Mouse (Mus musculus) left cerebral cortex, adult 9 months (tissue): Measurements from ENCODE around the gene Tm9sf3.
"Not testable (repeated sequence)": the region's sequence is repeated elsewhere in the genome, so short reads cannot be mapped to it uniquely, and the experiment has no call there.

ENCODE experiments used
- DNase-seq, 2 experiments: peaks; one replicate each; pipeline ENCODE4 v3.0.0; 2022; ENCODE audit warnings: low spot score in 2 of 2

Gene Tm9sf3

GRCm38 (mm10) chr19:41263630-41264295 lies at the start of gene Tm9sf3:
Tm9sf3 (minus strand) TSS chr19:41263997.
- peak; percentile 66 to 82 for DNase-seq

- DNase-seq, result not testable (repeated sequence)
Observed at GRCm38 (mm10) chr19:41312587-41312986, 48.8 kb upstream of the Tm9sf3 start.

- DNase-seq, result no peak
Observed at GRCm38 (mm10) chr19:41312027-41312426, 48.2 kb upstream of the Tm9sf3 start.

GRCm38 (mm10) chr19:41310971-41311703 lies 47.3 kb upstream of the Tm9sf3 start:
- peak in 1 of 2 experiments; percentile 13 for DNase-seq

GRCm38 (mm10) chr19:41303933-41304332 lies 40.1 kb upstream of the Tm9sf3 start:
- DNase-seq, result no peak

- DNase-seq, result no peak
Observed at GRCm38 (mm10) chr19:41303433-41303832, 39.6 kb upstream of the Tm9sf3 start.

GRCm38 (mm10) chr19:41301856-41302255 lies 38.1 kb upstream of the Tm9sf3 start:
- no peak for DNase-seq

GRCm38 (mm10) chr19:41299446-41299845 lies 35.6 kb upstream of the Tm9sf3 start:
- no peak for DNase-seq

- no peak for DNase-seq
Observed at GRCm38 (mm10) chr19:41290952-41291619, 27.3 kb upstream of the Tm9sf3 start.

GRCm38 (mm10) chr19:41288568-41288967 lies 24.8 kb upstream of the Tm9sf3 start:
- no peak for DNase-seq

- DNase-seq, result no peak
Observed at GRCm38 (mm10) chr19:41287224-41287623, 23.4 kb upstream of the Tm9sf3 start.

GRCm38 (mm10) chr19:41284515-41284914 lies 20.7 kb upstream of the Tm9sf3 start:
- DNase-seq, result no peak

- DNase-seq, result no peak
Observed at GRCm38 (mm10) chr19:41282718-41283117, 18.9 kb upstream of the Tm9sf3 start.

- no peak for DNase-seq
Observed at GRCm38 (mm10) chr19:41282216-41282615, 18.4 kb upstream of the Tm9sf3 start.

- DNase-seq, result no peak
Observed at GRCm38 (mm10) chr19:41279724-41280244, 16.0 kb upstream of the Tm9sf3 start.

GRCm38 (mm10) chr19:41278606-41279005 lies 14.8 kb upstream of the Tm9sf3 start:
- DNase-seq, result no peak

- no peak for DNase-seq
Observed at GRCm38 (mm10) chr19:41275588-41275987, 11.8 kb upstream of the Tm9sf3 start.

- DNase-seq, result no peak
Observed at GRCm38 (mm10) chr19:41270906-41271305, 7.1 kb upstream of the Tm9sf3 start.

GRCm38 (mm10) chr19:41270151-41270727 lies 6.4 kb upstream of the Tm9sf3 start:
- peak; percentile 27 to 66 for DNase-seq

GRCm38 (mm10) chr19:41266251-41266901 lies 2.6 kb upstream of the Tm9sf3 start:
- no peak for DNase-seq

- DNase-seq, result no peak
Observed at GRCm38 (mm10) chr19:41264331-41264799, 568 bp upstream of the Tm9sf3 start.
